Mouse (Mus musculus) embryonic fibroblast, embryonic 13.5 days (primary cell): ENCODE data around the gene Zfp12.

ENCODE experiments used
- CTCF ChIP-seq: IDR thresholded peaks from 2 replicates; pipeline ENCODE4 v1.5.1; 2011; ENCODE audit warnings: mild to moderate bottlenecking, control low read depth, low read length, moderate library complexity, borderline replicate concordance; ENCODE audit not compliant: insufficient read depth
- POLR2A ChIP-seq: IDR thresholded peaks from 2 replicates; pipeline ENCODE4 v1.6.1; 2011; ENCODE audit warnings: low read depth, mild to moderate bottlenecking, control low read depth, low read length, moderate library complexity

- TF ChIP-seq CTCF (no peak), POLR2A (no peak)
Measured at GRCm38 (mm10) chr5:143289299-143289698, 54.3 kb downstream of the Zfp12 start.
